Mouse (Mus musculus): ENCODE data around the gene Reep3.

DNA sequence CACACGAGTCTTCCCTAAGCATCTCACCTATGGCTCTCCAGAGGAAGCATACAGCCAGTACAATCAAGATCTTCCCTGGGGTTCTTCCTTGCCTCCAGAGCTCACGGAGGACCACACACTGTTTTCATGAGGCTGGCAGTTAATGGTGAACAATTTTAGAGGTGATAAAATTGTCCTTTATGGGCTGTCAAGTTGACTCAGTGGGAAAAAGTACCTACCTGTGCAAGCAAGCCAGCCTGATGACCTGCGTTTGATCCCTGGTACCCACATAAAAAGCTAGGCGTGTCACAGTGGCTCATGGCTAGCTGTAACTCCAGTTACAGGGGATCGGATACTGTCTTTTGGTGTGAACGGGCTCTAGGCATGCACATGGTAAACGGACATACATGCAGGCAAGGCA is 10.8 kb downstream of the Reep3 start:
- TF ChIP-seq CTCF (IDR thresholded peaks at IDR 0.05; ENCODE audit: control insufficient read depth, insufficient read depth, insufficient read length) (no peak), CEBPB (IDR thresholded peaks at IDR 0.05; ENCODE audit: low read depth) (no peak), USF1 (IDR thresholded peaks at IDR 0.05; ENCODE audit: low read depth) (no peak), FOSL1 (IDR thresholded peaks at IDR 0.05; ENCODE audit: insufficient read depth, low read length, poor library complexity, severe bottlenecking) (no peak)
